Mouse (Mus musculus): Measurements from ENCODE around the gene Prmt3. TPM values are rescaled to one million over a fixed set of nuclear protein-coding genes. Genes with fewer than 3 reads are reported as not detected.

The Prmt3 gene
- polyA plus RNA-seq, 1 experiment from 2014 or later: 52.3 TPM

- Histone ChIP-seq H3K27me3 (ENCODE audit: insufficient read depth, low read length) (no peaks in the 10 kb centered on the region), H3K9ac (ENCODE audit: low read depth, low read length) (no peak overlapping the region), H3K4me2 (ENCODE audit: low read length) (no peak overlapping the region), H3K4me3 (replicated peaks; ENCODE audit: low read depth, low read length) (no peak overlapping the region), H3K27ac (no peak overlapping the region), H3K36me3 (ENCODE audit: insufficient read depth, low read length) (no peaks in the 10 kb centered on the region), H3K9me3 (replicated peaks; ENCODE audit: low read length) (no peaks in the 10 kb centered on the region), H3K4me1 (replicated peaks; ENCODE audit: insufficient read depth, low read length) (no peaks in the 10 kb centered on the region)
- 63% methylated on average over 6 of the region's 6 CpGs for WGBS
- TF ChIP-seq CTCF (IDR thresholded peaks at IDR 0.05; ENCODE audit: low read depth): no peak
- DNase-seq (ENCODE audit: low spot score) (no peak), ATAC-seq (replicated peaks; ENCODE audit: low FRiP score, low read depth) (no peak)
Observed at GRCm38 (mm10) chr7:49895296-49895695, 117.2 kb downstream of the Prmt3 start.

- Histone ChIP-seq H3K9ac (ENCODE audit: low read depth, low read length) (no peak overlapping the region), H3K4me2 (ENCODE audit: low read length) (no peak overlapping the region), H3K4me1 (replicated peaks; ENCODE audit: insufficient read depth, low read length) (no peaks in the 10 kb centered on the region), H3K9me3 (replicated peaks; ENCODE audit: low read length) (no peaks in the 10 kb centered on the region), H3K27ac (no peak overlapping the region), H3K27me3 (ENCODE audit: insufficient read depth, low read length) (peaks cover 20% of the 10 kb centered on the region), H3K36me3 (ENCODE audit: insufficient read depth, low read length) (no peaks in the 10 kb centered on the region), H3K4me3 (replicated peaks; ENCODE audit: low read depth, low read length) (no peak overlapping the region)
- WGBS: 15% methylated on average over 9 of the region's 9 CpGs
- TF ChIP-seq CTCF (IDR thresholded peaks at IDR 0.05; ENCODE audit: low read depth): no peak
- peak; percentile 43; the same call in 1 of the 2 replicates for ATAC-seq (replicated peaks; ENCODE audit: low FRiP score, low read depth)
- DNase-seq (ENCODE audit: low spot score): no peak
Observed at GRCm38 (mm10) chr7:49902003-49902552, 123.9 kb downstream of the Prmt3 start.

GRCm38 (mm10) chr7:49907191-49908171 lies 129.3 kb downstream of the Prmt3 start:
- H3K9me3 ChIP-seq (replicated peaks; ENCODE audit: low read length): no peaks in the 10 kb centered on the region
- DNase-seq (ENCODE audit: low spot score): no peak
- H3K27me3 ChIP-seq (ENCODE audit: insufficient read depth, low read length): peaks cover 71% of the 10 kb centered on the region
- no peak for TF ChIP-seq CTCF (IDR thresholded peaks at IDR 0.05; ENCODE audit: low read depth)
- H3K4me3 ChIP-seq (replicated peaks; ENCODE audit: low read depth, low read length): no peak overlapping the region
- H3K36me3 ChIP-seq (ENCODE audit: insufficient read depth, low read length): no peaks in the 10 kb centered on the region
- WGBS: 1% methylated on average over 28 of the region's 28 CpGs
- no peak overlapping the region for H3K9ac ChIP-seq (ENCODE audit: low read depth, low read length)
- no peaks in the 10 kb centered on the region for H3K4me1 ChIP-seq (replicated peaks; ENCODE audit: insufficient read depth, low read length)
- ATAC-seq (replicated peaks; ENCODE audit: low FRiP score, low read depth): peak; percentile 27; the same call in 1 of the 2 replicates
- H3K27ac ChIP-seq: no peak overlapping the region
- H3K4me2 ChIP-seq (ENCODE audit: low read length): no peak overlapping the region; the same call in 1 of the 2 replicates

Other genes starting within 250 kb of the Prmt3 start
- not detected in 2 replicates for gene Dbx1, start 141.5 kb upstream of the Prmt3 start, polyA plus RNA-seq (2015; fragmentation: Nextera tagmentation; extraction: Ambion mirVana)
- 11.3 and 12.6 TPM in 2 replicates for gene Htatip2, start 19.2 kb upstream of the Prmt3 start, polyA plus RNA-seq (2015; fragmentation: Nextera tagmentation; extraction: Ambion mirVana)
- not detected in 2 replicates for gene Slc6a5, start 131.8 kb downstream of the Prmt3 start, polyA plus RNA-seq (2015; fragmentation: Nextera tagmentation; extraction: Ambion mirVana)
- gene Nell1, start 196.5 kb downstream of the Prmt3 start, polyA plus RNA-seq (2015; fragmentation: Nextera tagmentation; extraction: Ambion mirVana): 7.4 and 7.7 TPM in 2 replicates